Mouse (Mus musculus) midbrain, embryonic 14.5 days (tissue): ENCODE data around the gene Hmcn1. TPM values are rescaled to one million over a fixed set of nuclear protein-coding genes. Genes with fewer than 3 reads are reported as not detected.

Experiments used
- polyA plus RNA-seq: library from polyadenylated mRNA; unstranded; fragments of >200 nt; fragmentation: Nextera tagmentation; extraction: Ambion mirVana; gene quantifications from 2 replicates; pipeline ENCODE4 v1.2.1, GENCODE M21; 2014

The Hmcn1 gene
- polyA plus RNA-seq, 1 experiment from 2014 or later = 1.5 TPM

Other genes with a start within 250 kb of the Hmcn1 start
- gene Gm47985, start 189.1 kb upstream of the Hmcn1 start, polyA plus RNA-seq = 0.16 TPM in 1 of 2 replicates, not detected in the other
- gene Gm8947, start 198.9 kb upstream of the Hmcn1 start, polyA plus RNA-seq = not detected in 2 replicates
- gene Gm47995, start 205.0 kb upstream of the Hmcn1 start, polyA plus RNA-seq = not detected in 2 replicates
- gene 3110040M04Rik, start 210.7 kb upstream of the Hmcn1 start, polyA plus RNA-seq = not detected in 2 replicates
- gene Gm47996, start 216.7 kb upstream of the Hmcn1 start, polyA plus RNA-seq = not detected in 2 replicates